Mouse (Mus musculus) spleen, adult 2 months (tissue): ENCODE data around the gene Prkcz.

Source experiments
- CTCF ChIP-seq: fragments of 200-500 bp; IDR thresholded peaks from 2 replicates; pipeline ENCODE4 v1.5.1; 2011; ENCODE audit warnings: mild to moderate bottlenecking, inconsistent platforms; ENCODE audit not compliant: insufficient read depth, insufficient read length, insufficient replicate concordance; ENCODE audit errors: extremely low read depth
- POLR2A ChIP-seq: fragments of 200-500 bp; IDR thresholded peaks from 2 replicates; pipeline ENCODE4 v1.6.1; 2011; ENCODE audit warnings: low read depth, low read length, inconsistent platforms

- TF ChIP-seq CTCF (no peak), POLR2A (no peak)
Observed at GRCm38 (mm10) chr4:155323081-155323795, 37.9 kb downstream of the Prkcz start.
